Mouse (Mus musculus): ENCODE results near the gene Olfr714.
"Not testable (repeated sequence)": the region's sequence is repeated elsewhere in the genome, so short reads cannot be mapped to it uniquely, and the experiment has no call there.

Olfr714 gene

DNA sequence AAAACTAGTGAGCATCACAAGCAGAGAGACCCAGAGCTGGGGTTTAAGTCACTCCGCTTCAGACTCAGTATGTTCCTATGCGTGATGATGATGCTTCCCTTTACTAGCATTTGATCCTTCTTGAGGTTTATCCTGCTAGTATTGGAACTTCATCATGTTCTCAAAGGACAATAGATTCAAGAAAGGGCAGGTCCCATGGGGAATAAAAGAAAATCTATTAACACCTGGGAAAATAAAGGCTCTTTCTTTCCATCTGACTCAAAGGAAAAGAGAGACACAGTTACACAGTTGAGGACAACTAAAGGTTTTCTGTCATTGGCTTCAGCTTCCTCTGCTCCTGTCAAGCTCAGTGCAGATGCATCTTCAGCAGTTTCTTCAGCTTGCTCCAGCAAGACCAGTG, at the start of gene Olfr714:
Gene Olfr714, plus strand, starts transcription at position 301 of the 400 bp plus-strand sequence.
- DNase-seq (ENCODE audit: low read depth, low spot score) = no peak

DNA sequence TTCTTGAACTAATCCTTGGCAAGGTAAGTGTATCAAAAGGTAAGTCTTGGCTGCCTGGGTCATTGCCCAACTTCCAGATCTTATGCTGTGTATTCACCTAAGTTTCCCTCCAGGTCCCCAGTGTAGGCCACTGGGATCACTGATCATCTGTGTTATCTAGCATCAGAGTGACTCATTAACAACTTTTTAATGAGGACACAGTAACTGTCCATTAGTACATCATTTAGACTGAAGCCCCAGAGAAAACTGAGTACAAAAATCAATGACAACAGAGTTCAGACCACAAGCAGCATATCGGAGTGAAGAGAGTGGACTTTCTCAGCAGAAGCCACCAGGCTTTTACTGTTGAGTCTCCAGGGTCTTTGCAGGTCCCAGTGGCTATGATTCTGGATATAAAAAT, 39.9 kb upstream of the Olfr714 start, which contains the start of gene Olfr713:
Gene Olfr713, plus strand, starts transcription at position 301 of the 400 bp plus-strand sequence.
- no peak for DNase-seq (ENCODE audit: low read depth, low spot score)

DNA sequence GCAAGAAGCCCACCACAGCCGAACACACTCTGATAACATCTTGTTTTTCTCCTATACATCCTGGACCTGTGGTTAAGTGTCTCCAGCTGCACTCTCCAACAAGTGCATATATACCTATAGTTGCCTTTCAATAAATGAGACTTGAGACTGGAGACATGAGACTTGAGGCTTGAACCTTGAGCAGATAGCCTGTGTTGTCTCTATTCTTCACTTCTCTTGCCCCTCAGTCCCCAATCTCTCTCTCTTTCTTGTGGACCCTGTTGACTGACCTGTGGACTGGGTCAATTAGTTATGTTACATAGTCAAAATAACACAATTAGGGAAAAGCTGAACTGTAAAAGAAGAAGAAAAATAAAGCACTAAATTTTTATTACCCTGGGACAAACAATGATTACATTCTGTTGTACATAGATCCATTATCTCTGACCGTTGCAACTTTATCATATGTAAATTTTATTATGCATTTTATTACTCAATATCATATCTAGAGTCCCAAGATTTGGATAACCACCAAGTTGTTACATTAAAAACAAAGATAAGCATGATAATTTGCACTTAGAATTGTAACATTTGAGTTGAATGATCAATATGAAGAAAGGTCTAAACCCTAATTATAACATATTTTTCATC, 30.7 kb upstream of the Olfr714 start:
- DNase-seq (ENCODE audit: low read depth, low spot score) = no peak

DNA sequence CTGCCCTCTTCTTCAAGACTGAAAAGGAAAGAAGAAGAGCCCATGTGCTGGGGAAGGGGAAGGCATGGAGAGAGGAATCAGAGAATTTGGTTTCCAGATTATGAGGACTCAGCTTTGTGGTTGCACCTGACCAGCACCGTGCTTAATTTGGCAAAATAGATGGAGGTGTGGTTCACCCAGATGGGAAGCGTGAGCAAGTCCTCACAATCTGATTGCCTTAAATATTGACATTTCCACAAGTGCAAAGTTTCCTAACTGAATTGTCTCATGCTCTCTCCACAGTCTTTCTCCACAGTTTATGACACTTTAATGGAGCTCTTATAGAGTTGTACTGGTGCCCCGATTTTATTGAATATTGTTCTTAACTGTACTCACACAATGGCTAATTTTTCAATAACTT, 27.6 kb upstream of the Olfr714 start:
- DNase-seq (ENCODE audit: low read depth, low spot score) = no peak

DNA sequence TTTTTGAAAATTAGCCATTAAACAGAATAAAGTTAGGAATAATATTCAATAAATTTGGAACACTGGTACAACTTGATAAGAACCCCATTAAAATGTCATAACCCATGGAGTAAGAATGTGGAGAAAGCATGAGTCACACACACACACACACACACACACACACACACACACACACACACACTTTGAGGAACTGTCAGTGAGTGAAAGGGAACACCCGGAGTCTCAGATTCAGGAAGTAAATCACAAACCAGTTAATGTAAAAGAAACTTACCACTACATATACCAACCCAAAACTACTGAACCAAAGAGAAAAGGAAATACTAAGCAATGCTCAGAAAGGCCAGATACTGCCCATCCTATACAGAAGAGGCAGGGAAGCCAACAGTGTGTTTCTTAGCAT, 26.4 kb upstream of the Olfr714 start:
- no peak for DNase-seq (ENCODE audit: low read depth, low spot score)

DNA sequence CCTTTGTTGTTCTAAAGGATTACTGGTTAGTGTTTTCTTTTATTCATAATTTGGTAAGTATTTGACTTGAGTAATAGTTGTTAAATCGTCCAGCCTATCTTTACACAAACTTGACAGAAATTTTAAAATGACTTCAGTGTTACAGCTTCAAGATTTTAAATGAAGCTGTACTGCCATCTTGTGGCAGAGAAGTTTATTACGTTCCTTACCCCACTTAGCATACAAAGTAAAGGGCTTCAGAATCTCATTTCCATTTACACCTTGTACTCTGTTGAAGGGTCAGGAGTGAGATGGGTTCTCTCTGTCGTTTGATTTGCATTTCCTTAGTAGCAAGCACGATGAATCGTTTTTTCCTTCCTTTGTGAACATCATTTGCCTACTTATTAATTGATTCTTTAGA, 24.9 kb upstream of the Olfr714 start:
- peak; percentile 59 for DNase-seq (ENCODE audit: low read depth, low spot score)

DNA sequence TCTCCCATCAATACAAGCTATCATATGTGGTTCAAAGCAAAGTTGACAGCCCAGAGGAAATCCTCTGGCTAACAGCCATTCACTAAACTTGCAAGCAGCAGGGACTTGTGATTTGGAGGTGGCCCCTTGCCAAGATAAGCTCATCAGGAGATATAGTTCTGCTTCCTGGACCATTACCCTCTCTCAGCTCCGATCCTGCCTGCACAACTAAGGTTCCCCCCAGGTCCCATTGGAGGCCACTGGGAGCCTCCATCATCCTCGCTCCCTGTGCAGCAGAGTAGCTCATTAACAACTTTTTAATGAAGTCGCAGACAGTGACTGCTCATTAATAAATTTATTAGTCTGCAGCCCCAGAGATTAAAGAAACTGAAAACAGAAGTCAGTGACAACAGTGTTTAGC, 23.2 kb upstream of the Olfr714 start:
- DNase-seq (ENCODE audit: low read depth, low spot score) = no peak

DNA sequence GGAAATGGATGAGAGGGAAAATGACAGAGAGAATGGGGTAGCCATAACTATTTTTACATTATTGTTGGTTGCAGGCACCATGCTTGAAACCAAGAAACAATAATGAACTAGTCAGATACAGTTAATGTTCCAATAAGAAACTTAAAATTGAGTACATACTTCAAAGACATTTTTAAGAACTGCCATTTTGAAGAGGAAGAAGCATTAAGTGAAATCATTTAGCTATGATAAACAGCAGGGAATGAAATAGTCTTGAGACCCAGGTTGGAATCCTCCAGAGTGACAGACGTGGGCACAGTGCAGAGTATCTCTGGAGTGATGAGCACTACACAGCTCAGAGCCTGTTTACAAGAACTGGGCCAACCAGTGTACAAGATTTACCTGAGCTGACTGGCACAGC, 22.1 kb downstream of the Olfr714 start, which contains the start of gene Olfr17:
Gene Olfr17, plus strand, starts transcription at position 301 of the 400 bp plus-strand sequence.
- no peak for DNase-seq (ENCODE audit: low read depth, low spot score)

DNA sequence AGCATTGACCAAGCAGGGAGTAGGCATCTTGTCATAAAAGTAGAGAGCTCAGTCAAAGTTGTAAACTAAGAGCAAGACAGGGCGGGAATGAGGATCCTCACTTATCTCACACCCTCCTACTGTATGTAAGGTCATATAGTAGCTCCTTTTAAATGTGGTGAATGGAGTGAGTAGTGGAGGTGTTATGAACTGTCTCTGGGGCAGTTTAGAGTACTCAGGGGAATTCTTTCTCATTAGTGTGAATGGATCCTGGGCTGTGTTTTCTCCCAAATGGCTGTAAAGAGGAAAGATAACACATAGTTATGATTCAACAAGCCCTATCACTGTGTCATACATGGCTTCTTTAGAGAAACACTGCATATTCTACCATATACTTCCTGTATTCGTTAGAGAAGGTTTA, 39.5 kb downstream of the Olfr714 start, which contains the start of gene Olfr715b:
Gene Olfr715b, minus strand, starts transcription at position 101 of the 400 bp plus-strand sequence.
- not testable (repeated sequence) for DNase-seq (ENCODE audit: low read depth, low spot score)
